Mouse (Mus musculus) MEL (cell line): ENCODE data around the gene Dnal4. TPM values are rescaled to one million over a fixed set of nuclear protein-coding genes. Genes with fewer than 3 reads are reported as not detected.

Experiments used
- DNase-seq: peaks from one replicate; pipeline ENCODE4 v3.0.0; 2011; ENCODE audit warnings: low read depth, low spot score
- H3K27ac ChIP-seq: 2 replicates; pipeline ENCODE4 v1.5.1; 2012; ENCODE audit warnings: low read depth, mild to moderate bottlenecking, control low read depth, low read length, moderate library complexity; ENCODE audit not compliant: control insufficient read depth
- H3K27me3 ChIP-seq, 2 experiments: fragments of 150-350 bp in 1 of 2; sonication (generic) in 1 of 2; 2 replicates each; pipeline ENCODE4 v1.6.1; 2012; ENCODE audit warnings: low read length in 2 of 2, mild to moderate bottlenecking in 2 of 2, improper control_type of control experiment in 1 of 2, moderate library complexity in 1 of 2; ENCODE audit not compliant: insufficient read depth in 2 of 2, control insufficient read depth in 1 of 2
- H3K36me3 ChIP-seq, 2 experiments: 2 replicates each; pipeline ENCODE4 v1.6.1; 2012 to 2014; ENCODE audit warnings: low read length in 2 of 2, improper control_type of control experiment in 1 of 2, inconsistent platforms in 1 of 2, mild to moderate bottlenecking in 1 of 2; ENCODE audit not compliant: insufficient read depth in 2 of 2, control insufficient read depth in 1 of 2
- H3K4me1 ChIP-seq, 2 experiments: fragments of 150-350 bp in 1 of 2; sonication (generic) in 1 of 2; 2 replicates each; pipeline ENCODE4 v1.6.1; 2012; ENCODE audit warnings: low read length in 2 of 2, improper control_type of control experiment in 1 of 2, mild to moderate bottlenecking in 1 of 2; ENCODE audit not compliant: insufficient read depth in 2 of 2, control insufficient read depth in 1 of 2
- H3K4me3 ChIP-seq, 2 experiments: fragments of 150-350 bp in 1 of 2; sonication (generic) in 1 of 2; 2 replicates each; pipeline ENCODE4 v1.5.1; 2012; ENCODE audit warnings: low read depth in 2 of 2, low read length in 2 of 2, mild to moderate bottlenecking in 2 of 2, moderate library complexity in 2 of 2, control low read depth in 1 of 2, improper control_type of control experiment in 1 of 2; ENCODE audit not compliant: control insufficient read depth in 1 of 2, insufficient read depth in 1 of 2
- H3K79me2 ChIP-seq: 2 replicates; pipeline ENCODE4 v1.6.1; 2012; ENCODE audit warnings: mild to moderate bottlenecking, low read length, moderate library complexity; ENCODE audit not compliant: control insufficient read depth, poor library complexity, insufficient read depth
- H3K9ac ChIP-seq: 2 replicates; pipeline ENCODE4 v1.6.1; 2012; ENCODE audit warnings: low read depth, mild to moderate bottlenecking, control low read depth, low read length, moderate library complexity; ENCODE audit not compliant: control insufficient read depth, poor library complexity, severe bottlenecking
- H3K9me3 ChIP-seq: fragments of 150-350 bp; sonication (generic); replicated peaks from 2 replicates; pipeline ENCODE4 v1.6.1; 2012; ENCODE audit warnings: mild to moderate bottlenecking, low read length, improper control_type of control experiment, moderate library complexity; ENCODE audit not compliant: insufficient read depth
- BHLHE40 ChIP-seq: IDR thresholded peaks from 2 replicates; pipeline ENCODE4 v1.6.1; 2012; ENCODE audit warnings: low read depth, mild to moderate bottlenecking, inconsistent platforms, low read length, improper control_type of control experiment, borderline replicate concordance
- CHD2 ChIP-seq: IDR thresholded peaks from 2 replicates; pipeline ENCODE4 v1.6.1; 2011; ENCODE audit warnings: low read length, improper control_type of control experiment
- E2F4 ChIP-seq: IDR thresholded peaks from 2 replicates; pipeline ENCODE4 v1.6.1; 2011; ENCODE audit warnings: low read depth, low read length, improper control_type of control experiment, borderline replicate concordance
- ETS1 ChIP-seq: IDR thresholded peaks from 2 replicates; pipeline ENCODE4 v1.6.1; 2012; ENCODE audit warnings: low read depth, mild to moderate bottlenecking, inconsistent platforms, low read length, improper control_type of control experiment, moderate library complexity
- GABPA ChIP-seq: IDR thresholded peaks from 2 replicates; pipeline ENCODE4 v1.6.1; 2012; ENCODE audit warnings: low read depth, mild to moderate bottlenecking, inconsistent platforms, low read length, improper control_type of control experiment, moderate library complexity
- KAT2A ChIP-seq: conservative IDR thresholded peaks from 2 replicates; pipeline ENCODE4 v1.6.1; 2012; ENCODE audit warnings: low read depth, low read length, improper control_type of control experiment, inconsistent platforms
- MAX ChIP-seq: IDR thresholded peaks from 2 replicates; pipeline ENCODE4 v1.6.1; 2011; ENCODE audit warnings: low read length, improper control_type of control experiment
- MAZ ChIP-seq: IDR thresholded peaks from 2 replicates; pipeline ENCODE4 v1.6.1; 2012; ENCODE audit warnings: low read depth, mild to moderate bottlenecking, inconsistent platforms, low read length, improper control_type of control experiment
- MXI1 ChIP-seq: IDR thresholded peaks from 2 replicates; pipeline ENCODE4 v1.6.1; 2011; ENCODE audit warnings: mild to moderate bottlenecking, low read depth, low read length, improper control_type of control experiment
- MYC ChIP-seq: IDR thresholded peaks from 2 replicates; pipeline ENCODE4 v1.6.1; 2011; ENCODE audit warnings: low read depth, mild to moderate bottlenecking, low read length, improper control_type of control experiment, moderate library complexity
- NRF1 ChIP-seq: IDR thresholded peaks from 2 replicates; pipeline ENCODE4 v1.6.1; 2014; ENCODE audit warnings: low read depth, mild to moderate bottlenecking, inconsistent platforms, low read length, improper control_type of control experiment, moderate library complexity; ENCODE audit not compliant: poor library complexity, insufficient read depth, severe bottlenecking
- POLR2AphosphoS2 ChIP-seq: IDR thresholded peaks from 2 replicates; pipeline ENCODE4 v1.6.1; 2011; ENCODE audit warnings: low read length, improper control_type of control experiment
- POLR2AphosphoS5 ChIP-seq: IDR thresholded peaks from 2 replicates; pipeline ENCODE4 v1.6.1; 2012; ENCODE audit warnings: low read depth, borderline replicate concordance, mild to moderate bottlenecking, inconsistent platforms, low read length, moderate library complexity, mixed read lengths
- SIN3A ChIP-seq: IDR thresholded peaks from 2 replicates; pipeline ENCODE4 v1.6.1; 2012; ENCODE audit warnings: low read length, improper control_type of control experiment, inconsistent platforms
- SMC3 ChIP-seq: IDR thresholded peaks from 2 replicates; pipeline ENCODE4 v1.6.1; 2011; ENCODE audit warnings: low read depth, low read length, improper control_type of control experiment
- TCF12 ChIP-seq: IDR thresholded peaks from 2 replicates; pipeline ENCODE4 v1.6.1; 2014; ENCODE audit warnings: low read depth, mild to moderate bottlenecking, inconsistent platforms, low read length, improper control_type of control experiment, moderate library complexity
- USF2 ChIP-seq, 2 experiments: IDR thresholded peaks; 2 replicates each; pipeline ENCODE4 v1.6.1; 2011 to 2012; ENCODE audit warnings: improper control_type of control experiment in 2 of 2, low read length in 2 of 2, borderline replicate concordance in 1 of 2, inconsistent platforms in 1 of 2, low read depth in 1 of 2, mild to moderate bottlenecking in 1 of 2; ENCODE audit not compliant: insufficient read depth in 1 of 2
- ZC3H11A ChIP-seq: IDR thresholded peaks from 2 replicates; pipeline ENCODE4 v1.6.1; 2012; ENCODE audit warnings: low read depth, mild to moderate bottlenecking, inconsistent platforms, low read length, improper control_type of control experiment
- ZKSCAN1 ChIP-seq: IDR thresholded peaks from 2 replicates; pipeline ENCODE4 v1.6.1; 2012; ENCODE audit warnings: low read depth, mild to moderate bottlenecking, inconsistent platforms, low read length, improper control_type of control experiment, moderate library complexity
- ZMIZ1 ChIP-seq: IDR thresholded peaks from 2 replicates; pipeline ENCODE4 v1.6.1; 2012; ENCODE audit warnings: low read depth, mild to moderate bottlenecking, inconsistent platforms, low read length, improper control_type of control experiment, moderate library complexity
- ZNF384 ChIP-seq: IDR thresholded peaks from 2 replicates; pipeline ENCODE4 v1.6.1; 2012; ENCODE audit warnings: low read depth, mild to moderate bottlenecking, inconsistent platforms, low read length, improper control_type of control experiment
- polyA plus RNA-seq, 2 experiments: library from polyadenylated mRNA; stranded (reverse) in 1 of 2; unstranded in 1 of 2; fragments of >175 nt in 1 of 2; fragments of >200 nt in 1 of 2; gene quantifications; 2 replicates each; pipeline versions ENCODE4 v1.2.1 to v1.2.4; 2012; ENCODE audit warnings: low replicate concordance in 2 of 2, low read depth in 1 of 2; ENCODE audit not compliant: insufficient read length in 2 of 2, insufficient read depth in 1 of 2, missing spikeins in 1 of 2
- total RNA-seq: library from RNA; depleted of rRNA; stranded (reverse); fragments of 300-350 nt; gene quantifications from 2 replicates; pipeline ENCODE4 v1.2.3, GENCODE M21; 2012

The Dnal4 gene
- total and polyA plus RNA-seq, 3 experiments, result 19.5 to 30.0 TPM; not detected in 1

GRCm38 (mm10) chr15:79752742-79753419, 24.8 kb downstream of the Dnal4 start (continued):
- peak; percentile 46; the same call in 1 of the 2 replicates for TF ChIP-seq MAZ
- TF ChIP-seq SMC3, result peak; percentile 85
- TF ChIP-seq TCF12, result no peak

GRCm38 (mm10) chr15:79751772-79752171, 25.9 kb downstream of the Dnal4 start:
- H3K36me3 ChIP-seq, result no peaks in the 10 kb centered on the region
- no peak for TF ChIP-seq ETS1
- TF ChIP-seq ZMIZ1, result no peak
- TF ChIP-seq NRF1, result no peak
- no peak for TF ChIP-seq MYC
- no peak for TF ChIP-seq MAZ
- no peak for TF ChIP-seq BHLHE40
- no peak for TF ChIP-seq MAX
- no peak for TF ChIP-seq E2F4
- TF ChIP-seq MXI1, result no peak
- no peak for TF ChIP-seq KAT2A
- TF ChIP-seq USF2 (IDR thresholded peaks at IDR 0.05; ENCODE audit: borderline replicate concordance in 1 of 2, insufficient read depth in 1 of 2, low read depth in 1 of 2, low read length in 2 of 2), result no peak
- no peak for TF ChIP-seq SIN3A
- no peak for TF ChIP-seq ZC3H11A
- no peak for TF ChIP-seq CHD2
- TF ChIP-seq GABPA, result no peak
- TF ChIP-seq ZNF384, result no peak
- no peak for TF ChIP-seq ZKSCAN1
- TF ChIP-seq SMC3, result no peak
- no peak for TF ChIP-seq POLR2AphosphoS2
- no peak for TF ChIP-seq POLR2AphosphoS5
- TF ChIP-seq, all 39 proteins: peak for 0
- Histone ChIP-seq H3K9me3 (no peaks in the 10 kb centered on the region), H3K27ac (no peak overlapping the region), H3K9ac (no peak overlapping the region), H3K27me3 (no peaks in the 10 kb centered on the region), H3K4me1 (no peaks in the 10 kb centered on the region), H3K79me2 (no peaks in the 10 kb centered on the region), H3K4me3 (no peak overlapping the region)
- no peak for DNase-seq
